Mouse (Mus musculus) layer of hippocampus, adult 2 months (tissue): ENCODE data around the gene Epb41l4b. TPM values are rescaled to one million over a fixed set of nuclear protein-coding genes. Genes with fewer than 3 reads are reported as not detected.
A peak's percentile ranks its signal among the peaks of the same experiment; 100 is the strongest.

Experiments
- DNase-seq, 2 experiments: peaks; one replicate each; pipeline ENCODE4 v3.0.0; 2022; ENCODE audit warnings: low spot score in 2 of 2
- H3K27ac ChIP-seq: fragments of 200-600 bp; 2 replicates; pipeline ENCODE4 v1.8.1; 2022
- H3K4me3 ChIP-seq: fragments of 200-600 bp; 2 replicates; pipeline ENCODE4 v1.8.1; 2022; ENCODE audit warnings: mild to moderate bottlenecking
- CTCF ChIP-seq: fragments of 200-600 bp; conservative IDR thresholded peaks from 2 replicates; pipeline ENCODE4 v1.8.1; 2022; ENCODE audit warnings: antibody characterized with exemption, mild to moderate bottlenecking, moderate library complexity
- long read RNA-seq, 2 experiments: library from polyadenylated mRNA; stranded (forward); transcript quantifications; one replicate each; pipeline ENCODE4 v2.0.0; 2021; ENCODE audit warnings: borderline mapping rate in 2 of 2
- total RNA-seq, 2 experiments: library from RNA; stranded (reverse); gene quantifications; 2 replicates each; pipeline ENCODE4 v1.2.3; 2021

The Epb41l4b gene
- 10 to 100 TPM; 20.3 to 26.7 TPM for total RNA-seq
- long read RNA-seq, experiment 1, full-length matches to known transcripts = 5 of 9 reads
- long read RNA-seq, experiment 1, partial matches to known transcripts = 0 of 9 reads
- long read RNA-seq, experiment 1, other reads (novel, unspliced or antisense) = 4 of 9 reads
- long read RNA-seq, experiment 2, full-length matches to known transcripts = 5 of 13 reads
- long read RNA-seq, experiment 2, partial matches to known transcripts = 2 of 13 reads
- long read RNA-seq, experiment 2, other reads (novel, unspliced or antisense) = 6 of 13 reads

DNA sequence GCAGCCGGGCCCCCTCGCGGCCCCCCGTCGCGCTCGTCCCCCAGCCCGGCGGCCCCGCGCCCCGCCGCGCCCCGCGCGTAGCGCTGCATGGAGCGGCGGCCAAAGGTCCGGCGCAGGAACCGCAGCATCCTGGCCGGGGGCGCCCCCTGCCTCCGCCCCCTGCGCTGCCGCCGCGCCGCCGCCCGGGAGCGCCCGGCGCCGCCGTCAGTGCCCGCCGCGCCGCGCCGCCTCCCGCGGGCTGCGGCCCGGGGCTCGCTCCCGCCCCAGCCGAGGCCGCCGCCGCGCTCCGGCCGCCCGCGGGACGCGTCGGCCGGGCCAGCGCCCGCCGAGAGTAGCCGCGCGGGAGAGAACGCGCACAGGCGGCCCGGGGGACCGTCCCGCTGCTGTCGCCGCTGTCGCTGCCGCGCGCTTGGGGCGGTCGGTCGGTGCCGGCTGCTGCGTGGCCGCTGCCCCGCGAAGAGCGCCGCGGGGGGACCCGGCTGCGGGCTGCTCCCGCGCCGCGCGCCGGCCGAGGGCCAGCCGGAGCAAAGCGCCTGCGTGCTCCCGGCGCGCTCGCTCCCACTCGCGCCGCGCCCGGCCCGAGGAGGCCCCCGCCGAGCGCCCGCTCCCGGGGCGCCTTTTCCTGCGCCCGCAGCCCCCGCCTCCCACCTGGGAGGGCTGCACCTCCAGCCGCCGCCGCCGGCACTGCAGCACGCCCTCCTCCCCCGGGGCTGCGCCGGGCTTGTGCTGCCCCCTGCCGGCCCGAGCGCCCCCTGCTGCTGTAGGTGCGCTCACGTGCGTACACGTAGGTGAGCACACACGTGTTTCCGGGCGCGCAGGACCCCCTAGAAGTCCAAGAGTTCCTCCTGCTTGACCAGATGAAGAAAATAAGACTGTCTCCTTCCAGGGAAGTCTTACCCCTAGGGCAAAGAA lies at the start of gene Epb41l4b:
Gene Epb41l4b, minus strand, starts transcription at position 412 of the 912 bp plus-strand sequence.
- peak within 1 kb of the TSS; percentile 65 for H3K27ac ChIP-seq
- TF ChIP-seq CTCF = peak; percentile 86
- H3K4me3 ChIP-seq = peak within 1 kb of the TSS; percentile 68
- peak; percentile 73 to 85 for DNase-seq

DNA sequence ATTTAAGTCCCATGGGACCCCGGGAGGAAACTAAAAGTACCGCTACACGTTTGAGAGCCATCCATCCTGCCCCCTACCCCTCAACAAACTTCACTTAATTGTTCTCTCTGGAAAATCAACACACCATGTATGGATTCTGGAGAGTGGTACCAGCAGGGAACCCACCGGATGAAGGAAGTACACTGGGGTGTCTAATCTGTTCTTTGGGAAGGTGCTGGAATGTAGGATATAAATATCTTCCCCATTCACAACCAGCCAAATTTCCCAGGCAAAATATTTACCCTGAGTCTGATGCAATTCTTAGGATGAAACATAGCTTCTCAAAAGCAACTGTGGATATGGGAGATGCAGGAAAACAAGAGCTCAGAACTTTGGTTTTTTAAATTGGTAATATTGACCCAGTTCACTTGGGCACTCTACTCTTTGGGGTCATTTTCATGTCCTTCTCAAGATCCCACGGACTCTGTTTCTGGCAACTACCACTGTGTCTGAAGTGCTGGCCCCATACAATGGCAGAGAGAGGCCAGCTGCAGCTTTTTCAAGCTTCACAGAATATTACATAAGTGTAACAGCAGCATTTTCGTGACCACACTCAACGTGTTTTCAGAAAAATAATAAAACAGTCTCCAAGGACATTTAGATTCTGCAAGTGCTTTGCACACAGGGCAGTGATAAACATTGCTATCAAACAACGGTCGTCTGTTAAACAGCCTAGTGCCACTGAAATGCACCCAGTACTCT lies 48.5 kb upstream of the Epb41l4b start:
- Histone ChIP-seq H3K27ac (no peak overlapping the region; the same call in 1 of the 2 replicates), H3K4me3 (no peak overlapping the region)
- DNase-seq = no peak
- no peak for TF ChIP-seq CTCF

DNA sequence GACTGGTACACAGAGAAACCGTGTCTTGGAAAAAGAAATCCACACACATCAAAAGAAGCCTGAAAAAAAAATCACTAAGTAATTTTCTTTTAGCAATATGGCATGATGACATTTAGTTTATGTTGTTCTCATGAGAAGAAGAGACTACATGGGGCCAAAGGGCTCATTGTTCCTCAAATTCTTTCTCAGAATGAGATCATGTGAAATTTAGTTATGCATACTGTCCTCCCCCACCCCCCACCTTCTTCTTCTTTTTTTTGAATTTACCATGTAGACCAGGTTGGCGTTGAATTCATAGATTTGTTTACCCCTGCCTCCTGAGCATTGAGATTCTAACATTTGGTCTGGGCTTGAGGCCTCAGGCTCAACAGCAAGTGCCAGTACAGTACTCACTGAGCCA lies 46.6 kb upstream of the Epb41l4b start:
- no peak for TF ChIP-seq CTCF
- DNase-seq = no peak
- no peak overlapping the region for H3K27ac ChIP-seq
- H3K4me3 ChIP-seq = no peak overlapping the region

DNA sequence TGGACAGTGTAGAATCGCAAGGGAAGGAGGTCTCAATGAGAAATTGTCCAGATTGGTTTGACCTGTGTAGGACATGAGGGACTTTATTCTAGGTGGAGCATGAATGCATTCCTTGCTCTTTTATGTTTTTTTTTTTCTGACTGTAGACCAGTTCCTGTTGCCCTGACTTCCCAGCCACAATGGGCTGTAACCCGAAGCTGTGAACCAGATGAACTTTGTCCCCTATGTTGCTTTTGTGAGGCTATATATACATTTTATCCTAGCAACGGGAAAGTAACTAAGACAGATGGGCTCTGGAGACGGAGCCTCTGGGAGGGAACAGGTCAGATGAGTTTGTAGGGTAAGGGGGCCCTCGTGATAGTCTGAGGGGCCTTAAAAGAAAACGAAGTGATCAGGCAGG lies 42.8 kb upstream of the Epb41l4b start:
- no peak for DNase-seq
- TF ChIP-seq CTCF = no peak
- H3K27ac ChIP-seq = no peak overlapping the region
- H3K4me3 ChIP-seq = no peak overlapping the region

DNA sequence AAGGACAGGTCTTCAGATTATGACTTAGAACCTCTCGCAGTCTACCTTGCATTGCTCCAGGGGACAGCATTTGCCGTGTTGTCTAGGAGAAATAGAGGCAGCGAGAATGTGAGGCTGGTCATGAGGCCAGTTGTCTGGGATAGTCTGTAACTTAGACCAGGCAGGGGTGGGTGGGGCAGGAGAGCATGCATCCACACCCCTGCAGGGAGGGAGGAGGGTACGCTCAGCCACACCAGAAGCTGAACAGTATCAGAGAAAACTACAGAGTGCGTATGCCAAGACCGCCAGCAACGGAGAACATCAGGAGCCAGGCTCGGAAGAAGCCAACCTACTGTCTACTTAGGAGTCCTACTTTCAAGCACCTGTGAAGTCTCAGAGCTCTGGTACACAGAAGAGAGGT lies 42.2 kb upstream of the Epb41l4b start:
- DNase-seq = no peak
- H3K27ac ChIP-seq = no peak overlapping the region
- TF ChIP-seq CTCF = no peak
- H3K4me3 ChIP-seq = no peak overlapping the region

DNA sequence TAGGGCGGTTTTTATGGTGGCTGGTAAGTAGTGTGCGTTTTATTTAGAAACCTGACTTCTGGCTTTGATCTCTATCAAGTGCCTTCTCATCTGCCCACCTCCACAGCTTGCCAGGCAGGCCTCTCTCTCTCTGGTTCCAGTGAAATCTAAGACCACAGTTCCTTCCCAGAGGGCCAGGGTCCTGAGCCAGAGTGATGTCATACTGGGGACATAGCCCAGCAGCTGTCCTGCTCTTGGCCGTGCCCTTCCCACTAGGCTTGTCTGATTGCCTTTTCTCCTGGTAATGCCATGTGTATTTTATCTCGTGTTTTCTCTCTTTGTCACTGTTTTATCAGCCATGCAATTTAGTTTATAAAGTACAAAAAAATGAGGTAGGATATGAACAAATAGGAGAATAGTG lies 40.3 kb upstream of the Epb41l4b start:
- TF ChIP-seq CTCF = no peak

DNA sequence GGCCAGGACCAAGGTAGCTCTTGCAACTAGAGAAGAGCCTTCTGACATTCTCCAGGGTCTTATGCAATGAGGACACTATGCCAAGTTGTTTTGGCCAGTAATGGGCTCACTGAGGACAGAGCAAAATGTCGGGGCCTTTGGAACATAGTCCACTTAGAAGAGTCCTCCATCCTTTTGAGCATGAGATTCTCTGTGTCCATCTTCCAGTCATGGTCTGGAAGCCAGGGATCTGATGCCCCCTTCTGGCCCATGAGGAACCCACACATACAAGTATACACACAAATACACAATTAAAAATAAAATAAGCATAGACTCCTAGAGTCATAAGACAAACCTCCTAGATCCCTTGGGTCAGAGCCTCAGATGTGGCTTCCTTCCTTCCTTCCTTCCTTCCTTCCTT lies 38.3 kb upstream of the Epb41l4b start:
- H3K27ac ChIP-seq = no peak overlapping the region
- H3K4me3 ChIP-seq = no peak overlapping the region
- no peak for DNase-seq
- peak; percentile 72 for TF ChIP-seq CTCF

More for the DNA sequence above, 40.3 kb upstream of the Epb41l4b start:
- Histone ChIP-seq H3K4me3 (no peak overlapping the region), H3K27ac (no peak overlapping the region)
- DNase-seq = no peak

DNA sequence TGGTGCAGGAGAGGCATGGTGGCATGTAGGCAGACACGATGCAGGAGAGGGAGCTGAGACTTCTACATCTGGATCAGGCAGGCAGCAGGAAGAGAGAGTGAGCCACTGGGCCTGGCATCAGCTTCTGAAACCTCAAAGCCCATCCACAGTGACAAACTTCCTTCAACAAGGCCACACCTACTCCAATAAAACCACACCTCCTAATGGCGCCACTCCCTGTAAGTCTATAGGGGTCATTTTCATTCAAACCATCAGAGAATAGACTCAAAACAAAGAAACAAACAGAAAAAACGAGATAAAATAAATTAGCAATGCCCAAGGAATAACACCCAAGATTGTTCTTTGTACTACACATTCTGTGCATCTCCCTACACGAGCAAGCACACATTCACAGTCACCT lies 35.6 kb upstream of the Epb41l4b start:
- TF ChIP-seq CTCF = no peak
- Histone ChIP-seq H3K4me3 (no peak overlapping the region), H3K27ac (no peak overlapping the region)
- no peak for DNase-seq

DNA sequence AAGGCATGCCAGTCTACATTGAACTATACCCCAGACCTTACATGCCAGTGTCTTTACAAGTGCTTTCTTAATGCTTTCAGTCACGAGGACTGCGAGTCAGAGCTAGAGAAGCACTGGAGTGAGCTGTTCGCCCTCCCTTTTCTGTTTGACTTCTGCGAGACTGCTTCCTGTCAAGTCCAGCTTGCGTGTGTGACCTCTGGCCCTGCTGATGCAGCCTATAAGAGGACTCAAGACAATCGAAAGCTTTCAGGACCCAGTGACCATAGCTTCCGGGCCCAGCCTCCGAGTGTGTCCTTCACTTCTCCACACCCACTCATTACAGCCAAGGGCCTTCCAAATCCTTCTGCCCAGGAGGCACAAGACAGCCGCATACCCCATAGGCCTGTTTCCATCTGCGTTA lies 32.1 kb upstream of the Epb41l4b start:
- no peak overlapping the region for H3K27ac ChIP-seq
- TF ChIP-seq CTCF = no peak
- DNase-seq = no peak
- no peak overlapping the region for H3K4me3 ChIP-seq

DNA sequence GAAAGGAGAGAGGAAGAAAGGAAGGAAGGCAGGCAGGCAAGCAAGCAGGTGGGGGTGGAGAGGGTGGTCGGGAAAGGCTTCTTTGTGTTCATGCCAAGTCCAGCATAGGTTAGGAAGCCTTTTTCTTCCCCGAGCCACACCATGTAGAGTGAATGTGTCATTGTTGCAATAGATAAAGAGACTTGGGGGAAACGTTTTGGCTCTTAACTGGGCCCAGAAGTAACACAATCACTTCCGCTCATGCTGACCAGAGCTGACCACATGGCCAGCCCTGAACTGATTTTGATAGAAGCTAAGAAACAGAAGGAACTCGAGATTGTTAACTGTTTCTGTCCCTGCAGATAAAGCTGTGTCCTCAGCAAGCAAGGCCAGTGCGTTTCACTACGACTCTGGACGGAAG lies 29.6 kb upstream of the Epb41l4b start:
- Histone ChIP-seq H3K27ac (no peak overlapping the region; the same call in 1 of the 2 replicates), H3K4me3 (no peak overlapping the region)
- no peak for TF ChIP-seq CTCF
- DNase-seq = no peak

DNA sequence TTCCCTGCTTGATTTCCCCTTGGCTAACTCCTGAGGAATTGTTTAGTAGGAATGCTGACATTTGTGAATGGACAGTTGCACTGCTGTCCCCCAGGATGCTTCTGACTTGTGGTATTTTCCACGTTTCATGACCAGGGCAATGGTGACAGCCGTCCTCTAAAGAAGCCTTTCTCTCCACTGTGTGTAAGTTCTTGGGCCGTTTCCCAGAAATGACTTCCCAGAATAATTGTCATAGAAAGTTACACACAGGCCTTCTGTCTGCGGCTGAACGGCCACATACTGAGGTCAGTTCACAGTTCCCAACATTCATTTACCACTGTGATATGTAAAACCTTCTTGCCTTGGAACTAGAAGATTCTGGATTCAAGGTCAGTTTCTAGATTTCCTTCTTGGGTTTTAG lies 28.6 kb upstream of the Epb41l4b start:
- H3K4me3 ChIP-seq = no peak overlapping the region
- H3K27ac ChIP-seq = peak overlapping the region; percentile 53
- no peak for TF ChIP-seq CTCF
- DNase-seq = no peak

DNA sequence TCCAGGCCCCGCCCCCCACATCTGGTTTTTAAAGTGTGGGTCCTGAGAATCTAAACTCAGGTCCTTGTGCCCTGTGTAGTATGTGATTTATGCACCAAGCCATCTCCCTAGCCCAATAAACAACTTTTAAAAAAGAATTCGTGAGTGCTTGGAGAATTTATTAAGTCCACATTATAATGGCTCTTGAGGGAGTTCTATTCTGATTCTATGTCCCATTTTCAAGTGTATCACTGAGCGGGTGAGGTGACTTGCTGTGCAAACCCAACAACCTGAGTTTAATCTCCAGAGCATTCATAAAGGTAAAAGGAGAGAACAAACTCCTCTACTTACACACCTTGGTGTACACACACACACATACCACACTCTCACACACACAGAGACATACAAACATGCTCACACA lies 25.4 kb upstream of the Epb41l4b start:
- Histone ChIP-seq H3K27ac (no peak overlapping the region), H3K4me3 (no peak overlapping the region)
- no peak for DNase-seq
- no peak for TF ChIP-seq CTCF

DNA sequence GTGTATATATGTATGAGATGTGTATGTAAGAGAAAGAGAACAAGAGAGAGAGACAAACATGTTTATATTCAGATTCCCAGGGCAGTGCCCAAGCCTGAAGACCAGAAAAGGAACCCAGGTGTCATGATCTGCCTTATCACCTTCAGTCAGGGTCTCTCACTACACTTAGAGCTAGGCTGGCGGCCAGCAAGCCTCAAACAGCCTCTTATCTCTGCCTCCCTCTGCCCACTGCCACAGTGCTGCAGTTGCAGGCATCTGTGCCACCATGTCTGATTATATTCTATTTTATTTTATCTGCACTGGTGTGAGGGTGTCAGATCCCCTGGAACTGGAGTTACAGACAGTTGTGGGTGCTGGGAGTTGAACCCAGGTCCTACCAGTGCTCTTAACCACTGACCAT lies 25.0 kb upstream of the Epb41l4b start:
- no peak overlapping the region for H3K27ac ChIP-seq
- no peak for TF ChIP-seq CTCF
- H3K4me3 ChIP-seq = no peak overlapping the region
- no peak for DNase-seq
